Mouse (Mus musculus): ENCODE measurements around the gene Plk3. TPM values are rescaled to one million over a fixed set of nuclear protein-coding genes. Genes with fewer than 3 reads are reported as not detected.
"Not testable (repeated sequence)": the region's sequence is repeated elsewhere in the genome, so short reads cannot be mapped to it uniquely, and the experiment has no call there.

Plk3 gene
- polyA plus RNA-seq (2016; fragmentation: Nextera tagmentation; extraction: Ambion mirVana), result 17.7 and 23.1 TPM in 2 replicates

DNA sequence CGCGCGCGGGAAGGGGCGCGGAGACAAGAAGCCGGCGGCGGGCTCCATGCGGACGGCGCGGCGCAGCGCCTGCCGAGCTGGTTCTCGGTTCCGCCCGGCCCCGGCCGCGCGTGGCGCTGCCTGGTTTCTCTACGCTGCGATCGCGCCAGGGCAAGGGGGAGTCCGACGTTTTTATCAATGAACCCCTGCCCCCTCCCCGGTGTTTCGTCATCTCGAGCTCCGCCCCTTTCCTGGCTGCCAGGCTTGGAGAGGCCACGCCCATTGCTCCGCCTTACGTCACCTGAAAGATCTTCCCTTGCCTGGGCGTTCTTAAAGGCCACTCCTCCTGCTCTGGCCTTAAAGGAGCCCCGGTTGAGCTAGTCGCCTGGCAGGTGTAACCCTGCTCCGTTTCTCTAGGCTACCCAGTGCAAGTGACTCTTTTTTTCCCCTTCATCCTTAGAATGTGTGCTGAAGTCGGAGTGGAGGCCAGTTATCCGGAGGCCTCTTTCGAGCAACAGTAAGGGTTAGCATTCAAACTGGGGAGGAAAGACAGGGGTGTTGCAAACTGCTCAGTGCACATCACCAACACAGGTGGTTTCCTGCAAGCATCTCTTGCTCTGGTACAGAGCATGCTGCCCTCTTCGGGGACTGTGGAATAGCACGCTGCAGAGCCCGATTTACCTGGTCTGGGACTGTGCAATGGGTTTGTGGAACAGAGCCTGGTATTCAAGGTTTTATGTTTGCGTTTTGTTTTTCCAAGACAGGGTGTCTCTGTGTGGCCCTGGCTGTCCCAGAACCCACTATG is at the start of gene Plk3:
Plk3 (minus strand) TSS at position 147 of the 784 bp plus-strand sequence.
- Histone ChIP-seq H3K4me1 (peaks cover 38% of the 10 kb centered on the region), H3K27me3 (peaks cover 31% of the 10 kb centered on the region)
- WGBS, result 1% methylated on average over 46 of the region's 48 CpGs

GRCm38 (mm10) chr4:117182759-117183096 is 49.0 kb upstream of the Plk3 start:
- ATAC-seq (ENCODE audit: low FRiP score), result peak; percentile 45
- H3K4me3 ChIP-seq (replicated peaks), result peak overlapping the region; percentile 72
- H3K27me3 ChIP-seq, H3K9me3 ChIP-seq: not testable (repeated sequence)
- H3K4me1 ChIP-seq, result peaks cover 13% of the 10 kb centered on the region
- peak overlapping the region; percentile 59 for H3K9ac ChIP-seq
- peak overlapping the region; percentile 56 for H3K4me2 ChIP-seq
- H3K36me3 ChIP-seq (replicated peaks), result peaks cover 23% of the 10 kb centered on the region
- 13% methylated on average over 9 of the region's 9 CpGs for WGBS
- 0 out of 2 replicates have a peak overlapping the region, but pooled peaks have one; percentile 50 for H3K27ac ChIP-seq

More for the DNA sequence above, at the start of gene Plk3:
- Histone ChIP-seq H3K9me3 (no peaks in the 10 kb centered on the region), H3K9ac (peak within 1 kb of the TSS; percentile 83), H3K27ac (peak within 1 kb of the TSS; percentile 59; the same call in 1 of the 2 replicates), H3K4me3 (replicated peaks) (peak within 1 kb of the TSS; percentile 87), H3K4me2 (peak within 1 kb of the TSS; percentile 93), H3K36me3 (replicated peaks) (peaks cover 11% of the 10 kb centered on the region)
- ATAC-seq (ENCODE audit: low FRiP score), result peak; percentile 90

DNA sequence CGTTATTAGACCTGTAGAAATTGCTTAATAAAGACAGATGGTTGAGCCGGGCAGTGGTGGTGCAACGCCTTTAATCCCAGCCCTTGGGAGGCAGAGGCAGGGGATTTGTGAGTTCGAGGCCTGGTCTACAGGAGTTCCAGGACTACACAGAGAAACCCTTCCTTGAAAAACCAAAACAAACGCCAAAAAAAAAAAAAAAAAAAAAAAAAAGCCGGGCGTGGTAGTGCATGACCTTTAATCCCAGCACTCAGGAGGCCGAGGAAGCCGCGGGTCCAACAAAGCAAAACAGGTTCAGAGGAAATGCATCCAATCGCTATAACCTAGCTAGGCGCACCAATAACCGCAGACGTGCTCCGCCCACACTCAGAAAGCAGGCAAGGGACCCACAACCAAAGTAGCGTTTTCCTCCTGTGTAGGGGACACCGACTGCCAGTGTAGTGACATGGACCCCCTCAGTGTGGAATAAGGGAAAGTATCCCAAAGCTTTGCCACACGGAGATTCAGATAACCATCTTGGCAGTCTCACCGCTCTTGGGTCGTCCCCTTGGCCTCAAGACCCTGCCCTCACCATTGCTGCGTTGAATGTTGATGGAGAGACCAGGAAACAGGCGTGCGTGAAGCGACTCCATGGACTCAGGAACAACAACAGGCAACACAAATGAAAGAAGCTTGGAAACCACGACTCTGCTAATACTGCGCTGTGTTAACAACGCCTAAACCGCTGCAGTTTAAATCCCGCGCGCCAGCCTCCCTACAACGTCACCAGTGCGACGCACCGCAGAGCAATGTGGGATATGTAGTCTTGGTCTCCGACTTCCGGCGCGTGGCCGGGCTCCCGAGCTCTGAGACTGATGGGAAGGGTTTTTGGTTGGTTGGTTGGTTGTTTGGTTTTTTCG is 48.3 kb upstream of the Plk3 start, which contains the start of gene Kif2c:
Kif2c (minus strand) TSS at position 777 of the 896 bp plus-strand sequence.
- Histone ChIP-seq H3K27ac (peak within 1 kb of the TSS; percentile 75), H3K4me1 (peaks cover 13% of the 10 kb centered on the region), H3K4me2 (peak within 1 kb of the TSS; percentile 56), H3K27me3 (0 out of 2 replicates have a peak, but pooled peaks cover 10% of the 10 kb centered on the region), H3K9me3 (no peaks in the 10 kb centered on the region), H3K9ac (peak within 1 kb of the TSS; percentile 71), H3K36me3 (replicated peaks) (peaks cover 29% of the 10 kb centered on the region), H3K4me3 (replicated peaks) (peak within 1 kb of the TSS; percentile 72)
- 1% methylated on average over 42 of the region's 42 CpGs for WGBS
- ATAC-seq (ENCODE audit: low FRiP score), result peak; percentile 97

GRCm38 (mm10) chr4:117169936-117170335 is 36.2 kb upstream of the Plk3 start:
- Histone ChIP-seq H3K4me1 (no peaks in the 10 kb centered on the region), H3K9ac (no peak overlapping the region), H3K4me3 (replicated peaks) (no peak overlapping the region), H3K9me3 (no peaks in the 10 kb centered on the region), H3K36me3 (replicated peaks) (peaks cover 99% of the 10 kb centered on the region), H3K27me3 (no peaks in the 10 kb centered on the region), H3K4me2 (no peak overlapping the region), H3K27ac (no peak overlapping the region)
- ATAC-seq (ENCODE audit: low FRiP score), result no peak
- WGBS, result 99% methylated on average over 5 of the region's 5 CpGs

DNA sequence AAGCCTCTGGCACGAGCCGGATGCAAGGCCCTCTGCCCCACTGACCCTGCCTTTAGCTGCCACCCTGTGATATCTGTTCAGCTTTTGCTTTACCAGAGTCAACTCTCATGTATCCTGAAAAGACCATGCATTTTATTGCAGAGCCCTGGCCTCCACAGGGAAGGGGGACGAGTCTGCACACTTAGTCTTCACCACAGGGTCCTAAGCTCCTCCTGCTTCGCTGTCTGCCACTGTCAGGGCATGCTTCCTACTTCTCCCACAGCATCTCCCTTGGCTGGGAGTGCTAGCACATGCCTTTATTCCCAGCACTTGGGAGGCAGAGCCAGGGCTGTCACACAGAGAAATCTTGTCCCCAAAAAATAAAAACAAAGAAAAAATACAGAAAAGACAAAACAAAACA is 27.4 kb upstream of the Plk3 start:
- 76% methylated on average over 4 of the region's 4 CpGs for WGBS
- no peaks in the 10 kb centered on the region for H3K27me3 ChIP-seq
- H3K36me3 ChIP-seq (replicated peaks), result peaks cover 76% of the 10 kb centered on the region
- no peak overlapping the region for H3K27ac ChIP-seq
- H3K9me3 ChIP-seq, result no peaks in the 10 kb centered on the region
- H3K4me1 ChIP-seq, result no peaks in the 10 kb centered on the region
- ATAC-seq (ENCODE audit: low FRiP score), result no peak
- no peak overlapping the region for H3K4me3 ChIP-seq (replicated peaks)
- H3K9ac ChIP-seq, result no peak overlapping the region
- H3K4me2 ChIP-seq, result no peak overlapping the region

GRCm38 (mm10) chr4:117159666-117160065 is 25.9 kb upstream of the Plk3 start:
- Histone ChIP-seq H3K9me3 (no peaks in the 10 kb centered on the region), H3K4me2 (no peak overlapping the region), H3K4me1 (peaks cover 4% of the 10 kb centered on the region; the same call in 1 of the 2 replicates), H3K27ac (no peak overlapping the region), H3K4me3 (replicated peaks) (no peak overlapping the region), H3K36me3 (replicated peaks) (peaks cover 61% of the 10 kb centered on the region), H3K27me3 (no peaks in the 10 kb centered on the region), H3K9ac (no peak overlapping the region)
- WGBS, result 79% methylated on average over 10 of the region's 10 CpGs
- no peak for ATAC-seq (ENCODE audit: low FRiP score)

DNA sequence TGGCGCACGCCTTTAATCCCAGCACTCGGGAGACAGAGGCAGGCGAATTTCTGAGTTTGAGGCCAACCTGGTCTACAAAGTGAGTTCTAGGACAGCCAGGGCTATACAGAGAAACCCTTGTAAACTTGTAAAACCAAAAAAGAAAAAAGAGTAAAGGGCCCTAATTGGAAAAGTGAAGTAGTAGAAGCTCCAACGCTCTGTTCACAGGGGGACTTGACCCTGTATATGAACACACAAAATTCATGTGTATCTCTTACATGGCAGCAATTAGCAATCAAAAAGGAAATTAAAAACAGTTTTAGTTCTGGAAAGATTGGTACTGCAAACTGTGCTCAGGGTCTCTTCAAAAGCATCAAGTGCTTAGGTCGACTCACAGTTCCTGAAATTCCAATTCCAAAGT is 22.6 kb upstream of the Plk3 start:
- Histone ChIP-seq H3K27me3 (no peaks in the 10 kb centered on the region), H3K4me1 (peaks cover 21% of the 10 kb centered on the region), H3K27ac (peak overlapping the region; percentile 96), H3K9me3 (no peaks in the 10 kb centered on the region), H3K36me3 (replicated peaks) (peaks cover 61% of the 10 kb centered on the region), H3K4me3 (replicated peaks) (peak overlapping the region; percentile 96), H3K9ac (no peak overlapping the region), H3K4me2 (peak overlapping the region; percentile 68)
- 0 out of 2 replicates have a peak, but pooled peaks have one; percentile 13 for ATAC-seq (ENCODE audit: low FRiP score)
- 28% methylated on average over 6 of the region's 6 CpGs for WGBS

- Histone ChIP-seq H3K9me3 (no peaks in the 10 kb centered on the region), H3K36me3 (replicated peaks) (peaks cover 61% of the 10 kb centered on the region), H3K27me3 (no peaks in the 10 kb centered on the region), H3K9ac (peak within 1 kb of the TSS; percentile 99), H3K4me3 (replicated peaks) (peak within 1 kb of the TSS; percentile 96), H3K27ac (peak within 1 kb of the TSS; percentile 96), H3K4me1 (peaks cover 21% of the 10 kb centered on the region), H3K4me2 (peak within 1 kb of the TSS; percentile 68)
- WGBS, result under 1% methylated on average over 49 of the region's 52 CpGs
- ATAC-seq (ENCODE audit: low FRiP score), result peak; percentile 95
These were observed 22.1 kb upstream of the Plk3 start, which contains the start of gene Rps8 for GRCm38 (mm10) chr4:117155792-117156355. Gene Rps8 (minus strand): TSS chr4:117156243.

DNA sequence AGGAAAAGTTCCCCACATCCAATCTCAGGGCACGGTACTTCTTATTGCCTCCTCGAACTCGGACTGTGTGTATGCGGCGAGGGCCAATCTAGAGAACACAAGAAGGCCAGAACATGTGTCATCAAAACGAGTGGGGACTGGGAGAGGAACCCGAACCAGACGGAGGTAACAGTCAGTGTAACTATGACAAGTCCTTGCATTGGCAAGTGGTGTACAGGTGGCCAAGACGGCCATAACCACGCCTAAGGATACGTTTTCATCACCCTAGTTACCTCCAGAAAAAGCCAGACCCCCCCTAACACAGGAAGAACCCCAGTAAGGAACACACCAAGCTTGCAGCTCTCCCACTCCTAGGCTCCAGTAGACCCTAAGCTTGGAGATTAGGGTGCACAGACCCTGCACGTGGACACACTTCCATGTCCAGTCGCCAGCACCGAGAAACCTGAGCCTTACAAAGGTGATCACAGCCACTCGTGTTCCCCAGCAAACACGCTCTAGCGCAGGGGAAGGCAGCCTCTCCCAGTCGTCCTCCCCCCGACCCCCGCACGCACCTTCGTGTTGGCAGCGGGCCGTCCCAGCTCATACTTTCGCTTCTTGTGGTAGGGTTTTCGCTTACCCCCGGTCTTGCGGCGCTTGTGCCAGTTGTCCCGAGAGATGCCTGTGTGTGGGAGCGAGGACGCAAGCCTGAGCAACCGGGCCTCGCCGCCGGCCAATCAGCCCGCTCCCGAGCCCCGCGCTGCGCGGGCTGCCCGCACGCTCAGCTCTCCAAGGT is 21.4 kb upstream of the Plk3 start:
- 2% methylated on average over 44 of the region's 44 CpGs for WGBS
- ATAC-seq (ENCODE audit: low FRiP score), result 0 out of 2 replicates have a peak, but pooled peaks have one; percentile 6
- Histone ChIP-seq H3K4me3 (replicated peaks) (peak overlapping the region; percentile 96), H3K4me2 (peak overlapping the region; percentile 68), H3K4me1 (peaks cover 21% of the 10 kb centered on the region), H3K9me3 (no peaks in the 10 kb centered on the region), H3K36me3 (replicated peaks) (peaks cover 61% of the 10 kb centered on the region), H3K27me3 (no peaks in the 10 kb centered on the region), H3K27ac (peak overlapping the region; percentile 96), H3K9ac (peak overlapping the region; percentile 99)

DNA sequence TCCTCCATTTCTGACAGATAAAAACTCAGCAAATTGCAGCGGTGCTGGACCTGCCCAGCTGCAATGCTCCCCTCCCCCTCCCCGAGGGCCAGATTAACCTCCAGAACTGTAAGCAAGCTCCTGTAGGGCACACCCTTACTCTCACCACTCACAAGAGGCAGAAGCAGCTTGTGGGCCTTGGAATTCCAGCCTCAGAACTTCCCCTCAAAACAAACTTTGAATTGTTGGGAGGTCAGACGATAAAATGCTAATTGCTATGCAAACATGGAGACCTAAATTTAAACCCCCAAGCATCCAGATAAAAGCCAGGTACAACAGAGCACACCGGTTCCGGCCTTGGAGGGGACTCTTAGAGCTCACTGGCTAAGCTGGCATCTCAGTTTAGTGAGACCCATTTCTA is 19.0 kb upstream of the Plk3 start:
- H3K9ac ChIP-seq, result no peak overlapping the region
- no peaks in the 10 kb centered on the region for H3K27me3 ChIP-seq
- no peaks in the 10 kb centered on the region for H3K9me3 ChIP-seq
- no peak overlapping the region for H3K4me2 ChIP-seq
- 86% methylated on average over 5 of the region's 5 CpGs for WGBS
- no peak overlapping the region for H3K27ac ChIP-seq
- H3K4me1 ChIP-seq, result peaks cover 21% of the 10 kb centered on the region
- peaks cover 61% of the 10 kb centered on the region for H3K36me3 ChIP-seq (replicated peaks)
- no peak overlapping the region for H3K4me3 ChIP-seq (replicated peaks)
- no peak for ATAC-seq (ENCODE audit: low FRiP score)

DNA sequence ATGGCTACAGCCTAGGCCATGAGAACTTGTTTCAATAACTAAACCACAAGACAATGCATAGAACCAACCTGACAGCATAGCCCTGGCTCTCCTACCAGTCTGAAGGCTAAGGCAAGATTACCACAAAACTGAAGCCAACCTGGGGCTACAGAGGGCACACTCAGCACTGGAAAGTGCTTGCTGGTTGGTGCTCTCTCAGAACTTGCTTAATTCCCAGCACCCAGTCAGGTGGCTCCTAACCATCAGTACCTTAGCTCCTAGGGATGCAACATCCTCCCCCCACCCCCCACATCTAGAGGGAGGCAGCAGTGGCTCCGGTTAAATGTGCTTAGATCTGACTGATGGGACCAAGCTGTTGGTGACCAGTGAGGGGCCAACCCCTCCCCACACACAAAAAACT is 17.7 kb upstream of the Plk3 start:
- H3K4me2 ChIP-seq, result no peak overlapping the region
- H3K4me3 ChIP-seq (replicated peaks), result no peak overlapping the region
- 88% methylated on average over 1 of the region's 1 CpGs for WGBS
- peaks cover 21% of the 10 kb centered on the region for H3K4me1 ChIP-seq
- H3K9me3 ChIP-seq, result no peaks in the 10 kb centered on the region
- no peak overlapping the region for H3K9ac ChIP-seq
- H3K36me3 ChIP-seq (replicated peaks), result peaks cover 61% of the 10 kb centered on the region
- no peak for ATAC-seq (ENCODE audit: low FRiP score)
- H3K27me3 ChIP-seq, result no peaks in the 10 kb centered on the region
- no peak overlapping the region for H3K27ac ChIP-seq
